Mouse (Mus musculus): ENCODE results near the gene Fkbp15.

Gene Fkbp15

GRCm38 (mm10) chr4:62313641-62314211 lies 46.6 kb downstream of the Fkbp15 start:
- DNase-seq: no peak

- DNase-seq: no peak
Measured at GRCm38 (mm10) chr4:62312821-62313220, 47.5 kb downstream of the Fkbp15 start.

- DNase-seq: no peak
Measured at GRCm38 (mm10) chr4:62308406-62308805, 51.9 kb downstream of the Fkbp15 start.

GRCm38 (mm10) chr4:62306840-62307239 lies 53.5 kb downstream of the Fkbp15 start:
- no peak for DNase-seq

DNA sequence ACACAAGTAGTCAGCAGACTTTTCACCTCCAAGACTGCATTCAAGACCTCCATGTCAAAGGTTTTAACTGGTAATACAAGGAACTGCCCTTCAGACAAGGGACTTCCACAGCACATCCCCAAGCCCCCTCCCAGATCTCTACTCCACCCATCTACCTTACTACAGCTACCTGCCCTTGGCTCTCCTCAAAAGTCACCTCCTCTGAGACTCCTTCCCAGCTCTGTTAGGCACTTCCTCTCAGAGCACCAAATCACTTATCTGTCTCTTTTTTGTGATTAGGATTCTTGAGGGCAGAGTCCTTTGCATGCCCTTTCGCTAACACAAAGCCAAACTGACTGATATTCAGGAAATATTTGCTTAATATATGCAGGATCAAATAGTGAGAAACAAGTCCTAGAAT lies 54.0 kb downstream of the Fkbp15 start:
- DNase-seq: no peak

DNA sequence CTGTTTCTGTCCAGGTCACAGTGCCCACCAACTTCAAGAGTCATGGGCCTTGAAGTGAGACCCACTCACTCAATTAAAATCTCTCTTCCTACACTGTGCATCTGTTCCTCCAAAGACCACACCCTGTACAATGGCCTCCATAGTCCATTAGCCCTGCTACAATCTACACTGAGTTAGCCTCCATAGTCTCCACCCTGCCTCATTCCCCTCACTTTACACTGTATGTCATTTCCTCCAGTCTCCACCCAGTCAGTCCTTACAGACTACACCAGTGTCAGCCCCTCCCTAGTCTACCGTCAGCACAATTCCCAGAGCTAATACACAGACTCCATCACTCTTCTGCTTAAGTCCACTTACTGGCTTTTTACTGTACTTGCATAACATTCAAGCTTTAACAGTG lies 57.1 kb downstream of the Fkbp15 start:
- no peak for DNase-seq

GRCm38 (mm10) chr4:62302795-62303194 lies 57.6 kb downstream of the Fkbp15 start:
- no peak for DNase-seq

GRCm38 (mm10) chr4:62300001-62300400 lies 60.3 kb downstream of the Fkbp15 start:
- DNase-seq: no peak

GRCm38 (mm10) chr4:62297280-62298130 lies 62.8 kb downstream of the Fkbp15 start:
- no peak for DNase-seq

DNA sequence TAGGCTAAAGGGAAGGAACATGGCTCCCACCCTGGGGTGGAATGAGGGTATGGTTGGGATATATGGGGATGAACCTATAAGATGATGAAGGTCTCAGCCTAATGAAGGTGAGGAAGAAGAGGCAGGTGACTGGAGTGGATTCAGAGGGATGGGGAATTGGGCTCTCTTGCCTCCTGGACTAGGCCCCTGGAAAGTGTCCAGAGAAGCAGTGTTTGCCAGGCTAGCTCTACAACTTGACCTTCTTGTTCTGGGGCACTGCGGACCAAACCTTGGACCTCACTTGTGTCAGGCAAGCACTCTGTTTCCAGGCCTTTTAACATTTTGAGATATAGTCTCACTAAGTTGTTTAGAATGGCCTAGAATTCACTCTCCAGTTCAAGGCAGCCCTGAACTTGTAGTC lies 65.6 kb downstream of the Fkbp15 start:
- no peak for DNase-seq

- DNase-seq: peak; percentile 73
Measured at GRCm38 (mm10) chr4:62293219-62293861, 67.0 kb downstream of the Fkbp15 start.

- DNase-seq: no peak
Measured at GRCm38 (mm10) chr4:62292461-62293180, 67.7 kb downstream of the Fkbp15 start.

GRCm38 (mm10) chr4:62290816-62291505 lies 69.4 kb downstream of the Fkbp15 start:
- no peak for DNase-seq

- no peak for DNase-seq
Measured at GRCm38 (mm10) chr4:62289226-62289625, 71.1 kb downstream of the Fkbp15 start.

GRCm38 (mm10) chr4:62286992-62287900 lies 73.1 kb downstream of the Fkbp15 start:
- no peak for DNase-seq

- DNase-seq: peak; percentile 88
Measured at GRCm38 (mm10) chr4:62286257-62286991, 73.9 kb downstream of the Fkbp15 start.

DNA sequence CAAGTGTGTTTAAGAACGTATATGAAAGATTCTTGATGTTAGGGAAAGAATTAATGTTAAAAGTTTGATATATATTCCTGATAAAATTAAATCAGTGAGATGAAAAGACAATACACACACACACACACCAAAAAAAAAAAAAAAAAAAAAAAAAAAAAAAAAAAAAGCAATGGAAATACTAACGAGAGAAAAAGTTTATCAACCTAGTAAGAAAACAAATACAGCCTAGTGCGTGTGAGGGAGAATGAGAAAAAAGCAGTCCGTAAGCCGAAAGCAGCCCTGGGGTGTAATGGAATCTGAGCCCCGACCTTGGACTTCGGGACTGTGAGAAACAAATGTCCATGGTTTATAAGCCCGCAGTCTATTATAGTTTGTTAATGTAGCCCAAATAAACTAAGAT lies 74.8 kb downstream of the Fkbp15 start:
- no peak for DNase-seq

- DNase-seq: no peak
Measured at GRCm38 (mm10) chr4:62282969-62283368, 77.4 kb downstream of the Fkbp15 start.

DNA sequence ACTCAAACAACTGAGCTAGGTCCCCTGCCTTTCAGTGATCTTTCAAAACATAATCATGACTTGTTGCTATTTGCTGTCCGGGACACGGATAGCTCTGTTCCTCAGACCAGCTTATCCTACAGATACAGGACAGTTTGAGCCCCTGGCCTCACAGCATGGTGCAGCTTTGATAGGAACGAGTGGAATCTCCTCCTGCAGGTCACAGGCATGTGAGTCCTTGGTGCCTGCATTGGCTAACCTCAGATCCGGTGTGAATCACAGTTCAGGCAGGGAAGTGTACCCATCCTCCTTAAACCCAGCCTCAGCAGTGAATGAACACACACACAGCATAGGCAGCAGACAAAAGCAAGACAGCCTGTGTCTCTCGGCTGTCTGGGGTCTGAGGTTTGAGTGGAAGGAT lies 79.0 kb downstream of the Fkbp15 start:
- no peak for DNase-seq

DNA sequence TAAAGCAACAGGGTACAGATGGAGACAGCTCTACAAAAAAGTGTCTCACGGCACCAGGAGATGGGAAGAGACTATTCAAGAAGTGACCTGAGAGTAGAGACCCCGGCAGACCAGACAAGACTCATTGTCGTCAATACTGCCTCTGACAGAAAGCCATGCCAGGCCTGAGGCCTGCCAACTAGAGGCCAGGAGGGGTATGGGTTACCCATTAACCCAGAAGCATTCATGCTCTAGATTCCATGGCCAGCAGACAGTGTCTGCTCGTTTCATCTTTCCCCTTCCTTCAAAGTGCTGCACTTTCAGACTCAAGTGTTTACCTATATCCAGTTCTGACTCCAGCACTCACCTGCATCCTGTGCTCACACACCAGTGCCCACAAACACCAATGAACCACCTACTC lies 82.3 kb downstream of the Fkbp15 start:
- no peak for DNase-seq

GRCm38 (mm10) chr4:62277222-62277621 lies 83.1 kb downstream of the Fkbp15 start:
- no peak for DNase-seq
